Mouse (Mus musculus) adrenal gland, adult 2 months (tissue): ENCODE measurements at regions not wholly inside any gene's neighbourhood (a gene's known extent, or its start where the extent isn't known, plus 50 kb on each side); places are given as distances from the start of the nearest gene placed in this dataset.

Experiments
- DNase-seq: peaks from one replicate; pipeline ENCODE4 v3.0.0; 2021

DNA sequence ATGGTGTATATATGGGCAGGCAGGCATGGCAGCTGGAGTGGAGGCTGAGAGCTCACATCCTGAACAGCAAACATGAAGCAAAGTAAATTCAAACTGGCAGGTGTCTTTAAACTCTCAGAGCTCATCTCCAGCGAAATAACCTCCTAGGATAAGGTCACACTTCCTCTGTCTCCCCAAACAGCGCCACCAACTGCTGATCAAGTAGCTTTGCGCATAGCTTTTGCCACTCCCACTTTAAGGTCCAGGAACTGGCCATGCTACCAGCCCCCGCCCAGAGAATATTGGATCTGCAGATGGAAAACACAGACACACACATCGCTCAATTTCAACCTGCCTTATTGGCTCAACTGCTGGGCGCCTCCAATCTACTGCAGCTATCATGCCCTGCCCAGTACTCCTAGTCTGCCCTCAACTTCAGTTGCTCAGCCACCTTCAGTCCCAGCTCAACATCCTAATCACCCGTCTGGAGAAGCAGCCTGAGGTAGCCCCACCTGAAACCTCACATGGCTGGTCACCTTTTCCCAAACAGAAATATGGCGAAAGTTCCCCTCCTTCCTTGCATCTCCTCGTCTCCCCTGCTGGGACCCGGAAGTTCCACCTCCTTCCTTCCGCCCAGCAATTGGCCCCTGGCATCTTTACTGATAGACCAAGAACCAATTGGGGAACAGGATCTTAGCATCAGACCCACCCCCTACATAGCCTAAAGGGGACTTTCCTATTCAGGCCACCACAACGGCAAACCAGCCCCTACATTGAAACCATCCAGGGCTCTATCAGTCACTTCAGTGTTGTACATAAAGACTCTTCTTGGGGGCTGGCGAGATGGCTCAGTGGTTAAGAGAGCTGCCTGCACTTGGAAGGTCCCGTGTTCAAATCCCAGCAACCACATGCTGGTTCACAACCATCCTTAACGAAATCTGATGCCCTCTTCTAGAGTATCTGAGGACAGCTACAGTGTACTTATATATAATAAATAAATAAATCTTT is 70.4 kb upstream of the Slc38a4 start:
- no peak for DNase-seq

DNA sequence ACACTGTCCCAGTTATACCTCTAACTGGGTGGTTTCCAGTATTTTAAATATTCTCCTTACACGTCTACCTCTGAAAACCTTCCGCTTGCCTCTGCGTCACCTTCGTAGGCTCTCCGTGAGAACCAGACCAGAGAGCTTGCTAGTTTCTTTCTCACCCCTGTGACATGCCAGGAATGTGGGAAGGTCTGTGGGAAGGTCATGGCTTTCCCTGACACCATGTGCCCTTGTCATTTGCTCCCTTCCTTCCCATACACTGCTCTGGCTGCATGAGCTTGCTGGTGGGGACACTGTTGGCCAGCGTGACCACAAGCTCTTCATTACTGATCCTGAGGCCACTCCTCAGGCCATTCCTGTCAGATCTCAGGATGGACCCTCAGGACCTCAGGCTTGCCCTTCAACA is 66.5 kb upstream of the Slc38a4 start:
- no peak for DNase-seq

DNA sequence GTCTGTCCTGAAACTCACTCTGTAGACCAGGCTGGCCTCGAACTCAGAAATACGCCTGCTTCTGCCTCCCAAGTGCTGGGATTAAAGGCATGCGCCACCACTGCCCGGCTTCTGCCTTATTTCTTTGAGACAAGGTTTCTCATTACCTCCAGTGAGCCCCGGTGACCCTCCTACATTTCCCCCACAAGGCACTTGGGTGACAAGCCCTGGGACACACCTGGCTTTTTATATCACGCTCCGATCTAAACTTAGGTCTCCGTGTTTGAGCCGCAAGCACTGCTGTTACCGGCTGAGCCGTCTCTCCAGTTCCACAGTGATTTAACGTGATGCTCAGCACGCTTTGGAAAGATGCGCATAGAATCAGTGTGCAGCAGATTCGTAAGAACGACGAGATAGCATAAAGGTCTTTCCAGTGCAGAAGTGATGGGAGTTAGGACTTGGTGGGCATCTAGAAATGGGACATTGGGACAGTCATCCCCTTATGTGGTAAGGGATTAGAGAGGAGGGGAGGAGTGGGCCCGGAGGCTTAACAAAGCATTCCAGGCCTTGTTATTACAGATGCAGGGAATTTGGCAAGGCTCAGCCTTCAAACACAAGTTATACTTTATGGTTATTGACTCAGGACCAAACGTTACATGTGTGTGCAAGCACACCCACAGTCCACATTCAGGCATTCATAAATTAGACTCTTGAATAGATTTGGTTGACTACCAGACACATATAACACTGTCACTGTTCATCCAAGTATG is 56.9 kb upstream of the Slc38a4 start:
- no peak for DNase-seq

DNA sequence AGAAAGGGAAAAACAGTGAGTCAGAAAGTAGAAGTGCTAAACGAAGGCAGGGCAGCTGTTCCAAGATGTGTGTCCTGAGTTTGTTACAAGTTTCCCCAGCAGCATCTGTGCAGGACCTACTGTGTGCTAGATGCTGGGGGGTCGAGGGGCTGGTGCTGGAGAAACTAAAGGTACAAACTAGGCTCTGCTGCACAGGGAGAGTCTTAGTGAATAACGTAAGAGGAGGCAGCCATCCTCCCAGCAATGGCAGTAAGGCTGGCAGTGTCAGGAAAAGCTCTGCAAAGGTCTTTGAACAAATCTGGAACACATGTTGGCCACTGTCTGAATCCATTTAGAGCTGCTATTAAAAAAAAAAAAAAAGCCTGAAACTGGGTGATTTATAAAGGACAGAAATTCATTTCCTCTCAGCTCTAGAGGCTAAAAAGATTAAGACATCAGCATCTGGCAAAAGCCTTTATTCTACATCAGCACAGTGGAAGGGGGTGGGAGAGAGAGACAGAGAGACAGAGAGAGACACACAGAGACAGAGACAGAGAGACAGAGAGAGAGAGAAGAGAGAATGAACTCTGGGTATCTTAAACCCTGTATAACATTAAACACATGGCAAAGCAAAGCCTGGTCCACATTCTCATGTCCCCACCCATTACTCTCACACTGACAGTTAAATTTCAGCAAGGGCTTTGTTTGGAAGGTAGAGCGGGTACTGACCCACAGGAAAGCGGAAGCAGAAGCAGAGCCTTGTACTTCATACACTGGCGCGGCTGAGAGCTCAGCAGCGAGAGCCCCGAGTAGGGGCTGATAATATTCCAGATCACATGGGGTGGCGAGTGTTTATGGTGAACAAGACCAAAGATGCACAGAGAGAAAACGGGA is 55.8 kb upstream of the Slc38a4 start:
- no peak for DNase-seq

DNA sequence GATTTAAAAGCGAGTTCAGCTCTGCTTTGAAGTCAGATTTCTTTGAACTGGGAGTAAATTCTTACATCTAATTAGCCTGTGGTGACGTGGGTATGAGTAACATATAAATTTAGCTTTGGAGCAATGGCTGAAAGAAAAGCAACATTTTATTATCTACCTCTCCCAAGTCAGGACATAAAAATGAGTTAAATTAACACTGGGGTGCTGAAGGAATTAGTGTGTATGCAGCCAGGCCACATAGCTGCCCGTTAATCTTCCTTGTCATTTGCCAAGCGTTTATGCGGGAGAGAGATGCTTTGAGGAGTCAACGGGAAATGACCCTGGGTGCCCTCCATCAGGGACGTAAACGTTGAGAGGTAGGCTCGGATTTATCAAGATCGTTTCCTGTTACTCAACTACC is 52.0 kb upstream of the Slc38a4 start:
- no peak for DNase-seq

DNA sequence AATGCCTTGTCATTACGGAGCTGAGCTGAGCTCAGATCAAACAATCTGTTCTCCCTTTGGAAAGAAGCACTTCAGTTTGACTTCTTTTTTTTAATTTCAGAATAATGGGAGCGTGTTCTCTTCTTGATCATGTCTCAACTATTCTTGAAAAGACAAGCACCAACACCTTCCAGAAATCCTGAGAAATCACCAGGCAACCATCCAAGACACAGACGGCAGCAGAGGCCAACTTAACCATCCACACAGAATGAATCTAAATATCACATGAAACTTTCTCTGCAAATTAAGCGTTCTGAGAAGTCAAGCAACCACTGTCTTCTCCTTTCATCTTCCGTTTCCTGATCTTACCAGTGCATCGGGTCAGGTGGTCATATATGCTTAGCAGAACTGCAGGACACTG is 50.8 kb upstream of the Slc38a4 start:
- DNase-seq = no peak
